Mouse (Mus musculus): ENCODE data around the gene Apopt1. TPM values are rescaled to one million over a fixed set of nuclear protein-coding genes. Genes with fewer than 3 reads are reported as not detected.
A peak's percentile ranks its signal among the peaks of the same experiment; 100 is the strongest.
"Not testable (repeated sequence)": the region's sequence is repeated elsewhere in the genome, so short reads cannot be mapped to it uniquely, and the experiment has no call there.

Apopt1 gene
- total and polyA plus RNA-seq, 2 experiments = 24.3 to 78.4 TPM

GRCm38 (mm10) chr12:111734912-111735311 lies 21.9 kb downstream of the Apopt1 start:
- Histone ChIP-seq H3K36me3 (ENCODE audit: control insufficient read depth, insufficient read depth, low read length) (no peaks in the 10 kb centered on the region), H3K4me3 (ENCODE audit: insufficient read depth, low read depth, low read length) (no peak overlapping the region), H3K27ac (replicated peaks; ENCODE audit: insufficient read depth, low read depth, low read length) (no peak overlapping the region), H3K79me2 (ENCODE audit: control insufficient read depth, insufficient read depth, low read length) (no peaks in the 10 kb centered on the region), H3K9ac (ENCODE audit: low read depth, low read length) (no peak overlapping the region), H3K4me1 (ENCODE audit: control insufficient read depth, insufficient read depth, low read length) (no peaks in the 10 kb centered on the region), H3K27me3 (ENCODE audit: control insufficient read depth, insufficient read depth, low read length) (no peaks in the 10 kb centered on the region)
- WGBS = 85% methylated on average over 3 of the region's 3 CpGs
- no peak for TF ChIP-seq CTCF (IDR thresholded peaks at IDR 0.05; ENCODE audit: low read depth, low read length)
- no peak for TF ChIP-seq POLR2A (IDR thresholded peaks at IDR 0.05; ENCODE audit: extremely low read depth, insufficient read depth, low read length)
- DNase-seq (ENCODE audit: extremely low read depth, low read depth, low spot score) = no peak

GRCm38 (mm10) chr12:111736676-111737075 lies 23.6 kb downstream of the Apopt1 start:
- H3K27ac ChIP-seq (replicated peaks; ENCODE audit: insufficient read depth, low read depth, low read length); H3K27me3 ChIP-seq (ENCODE audit: control insufficient read depth, insufficient read depth, low read length); H3K4me1 ChIP-seq (ENCODE audit: control insufficient read depth, insufficient read depth, low read length); H3K36me3 ChIP-seq (ENCODE audit: control insufficient read depth, insufficient read depth, low read length); DNase-seq (ENCODE audit: extremely low read depth, low read depth, low spot score); H3K4me3 ChIP-seq (ENCODE audit: insufficient read depth, low read depth, low read length); H3K9ac ChIP-seq (ENCODE audit: low read depth, low read length); H3K79me2 ChIP-seq (ENCODE audit: control insufficient read depth, insufficient read depth, low read length): not testable (repeated sequence)
- WGBS = 86% methylated on average over 8 of the region's 8 CpGs

- H3K4me1 ChIP-seq (ENCODE audit: control insufficient read depth, insufficient read depth, low read length) = no peaks in the 10 kb centered on the region
- no peak overlapping the region for H3K27ac ChIP-seq (replicated peaks; ENCODE audit: insufficient read depth, low read depth, low read length)
- DNase-seq (ENCODE audit: extremely low read depth, low read depth, low spot score) = no peak
- no peaks in the 10 kb centered on the region for H3K79me2 ChIP-seq (ENCODE audit: control insufficient read depth, insufficient read depth, low read length)
- no peaks in the 10 kb centered on the region for H3K36me3 ChIP-seq (ENCODE audit: control insufficient read depth, insufficient read depth, low read length)
- no peak overlapping the region for H3K4me3 ChIP-seq (ENCODE audit: insufficient read depth, low read depth, low read length)
- 71% methylated on average over 9 of the region's 9 CpGs for WGBS
- H3K27me3 ChIP-seq (ENCODE audit: control insufficient read depth, insufficient read depth, low read length) = no peaks in the 10 kb centered on the region
- H3K9ac ChIP-seq (ENCODE audit: low read depth, low read length) = no peak overlapping the region
- no peak for TF ChIP-seq POLR2A (IDR thresholded peaks at IDR 0.05; ENCODE audit: extremely low read depth, insufficient read depth, low read length)
- TF ChIP-seq CTCF (IDR thresholded peaks at IDR 0.05; ENCODE audit: low read depth, low read length) = no peak
Observed at GRCm38 (mm10) chr12:111737370-111737769, 24.3 kb downstream of the Apopt1 start.

- 16% methylated on average over 3 of the region's 3 CpGs for WGBS
Observed at GRCm38 (mm10) chr12:111738754-111739153, 25.7 kb downstream of the Apopt1 start.

GRCm38 (mm10) chr12:111741338-111741737 lies 28.3 kb downstream of the Apopt1 start:
- H3K4me1 ChIP-seq (ENCODE audit: control insufficient read depth, insufficient read depth, low read length) = peaks cover 9% of the 10 kb centered on the region
- H3K27me3 ChIP-seq (ENCODE audit: control insufficient read depth, insufficient read depth, low read length) = no peaks in the 10 kb centered on the region
- no peak overlapping the region for H3K4me3 ChIP-seq (ENCODE audit: insufficient read depth, low read depth, low read length)
- no peak for DNase-seq (ENCODE audit: extremely low read depth, low read depth, low spot score)
- H3K79me2 ChIP-seq (ENCODE audit: control insufficient read depth, insufficient read depth, low read length) = no peaks in the 10 kb centered on the region
- no peak for TF ChIP-seq POLR2A (IDR thresholded peaks at IDR 0.05; ENCODE audit: extremely low read depth, insufficient read depth, low read length)
- no peak for TF ChIP-seq CTCF (IDR thresholded peaks at IDR 0.05; ENCODE audit: low read depth, low read length)
- no peaks in the 10 kb centered on the region for H3K36me3 ChIP-seq (ENCODE audit: control insufficient read depth, insufficient read depth, low read length)
- WGBS = 90% methylated on average over 8 of the region's 8 CpGs
- no peak overlapping the region for H3K27ac ChIP-seq (replicated peaks; ENCODE audit: insufficient read depth, low read depth, low read length)
- no peak overlapping the region for H3K9ac ChIP-seq (ENCODE audit: low read depth, low read length)

More at GRCm38 (mm10) chr12:111738754-111739153, 25.7 kb downstream of the Apopt1 start:
- Histone ChIP-seq H3K4me3 (ENCODE audit: insufficient read depth, low read depth, low read length) (no peak overlapping the region), H3K36me3 (ENCODE audit: control insufficient read depth, insufficient read depth, low read length) (no peaks in the 10 kb centered on the region), H3K27ac (replicated peaks; ENCODE audit: insufficient read depth, low read depth, low read length) (no peak overlapping the region), H3K27me3 (ENCODE audit: control insufficient read depth, insufficient read depth, low read length) (no peaks in the 10 kb centered on the region), H3K79me2 (ENCODE audit: control insufficient read depth, insufficient read depth, low read length) (no peaks in the 10 kb centered on the region), H3K9ac (ENCODE audit: low read depth, low read length) (no peak overlapping the region), H3K4me1 (ENCODE audit: control insufficient read depth, insufficient read depth, low read length) (peaks cover 7% of the 10 kb centered on the region)
- no peak for TF ChIP-seq POLR2A (IDR thresholded peaks at IDR 0.05; ENCODE audit: extremely low read depth, insufficient read depth, low read length)
- TF ChIP-seq CTCF (IDR thresholded peaks at IDR 0.05; ENCODE audit: low read depth, low read length) = peak; percentile 56
- DNase-seq (ENCODE audit: extremely low read depth, low read depth, low spot score) = peak; percentile 61

GRCm38 (mm10) chr12:111743419-111743818 lies 30.4 kb downstream of the Apopt1 start:
- H3K9ac ChIP-seq (ENCODE audit: low read depth, low read length) = no peak overlapping the region
- no peaks in the 10 kb centered on the region for H3K79me2 ChIP-seq (ENCODE audit: control insufficient read depth, insufficient read depth, low read length)
- no peaks in the 10 kb centered on the region for H3K27me3 ChIP-seq (ENCODE audit: control insufficient read depth, insufficient read depth, low read length)
- no peaks in the 10 kb centered on the region for H3K36me3 ChIP-seq (ENCODE audit: control insufficient read depth, insufficient read depth, low read length)
- no peak for DNase-seq (ENCODE audit: extremely low read depth, low read depth, low spot score)
- no peak overlapping the region for H3K4me3 ChIP-seq (ENCODE audit: insufficient read depth, low read depth, low read length)
- H3K4me1 ChIP-seq (ENCODE audit: control insufficient read depth, insufficient read depth, low read length) = peaks cover 9% of the 10 kb centered on the region
- H3K27ac ChIP-seq (replicated peaks; ENCODE audit: insufficient read depth, low read depth, low read length) = peak overlapping the region; percentile 35
- WGBS = 61% methylated on average over 2 of the region's 2 CpGs
- TF ChIP-seq CTCF (IDR thresholded peaks at IDR 0.05; ENCODE audit: low read depth, low read length) (no peak), POLR2A (IDR thresholded peaks at IDR 0.05; ENCODE audit: extremely low read depth, insufficient read depth, low read length) (no peak)

Data from liver, adult 2 months (tissue).